Mouse (Mus musculus) neural tube, embryonic 11.5 days (tissue): ENCODE results near the gene Slc22a23. TPM values are rescaled to one million over a fixed set of nuclear protein-coding genes. Genes with fewer than 3 reads are reported as not detected.
A peak's percentile ranks its signal among the peaks of the same experiment; 100 is the strongest.

Source experiments
- ATAC-seq: fragments of 200-750 bp; cut with Nextera tagmentation; 2 replicates; pipeline ENCODE4 v1.8.0; 2017; ENCODE audit warnings: moderate number of reproducible peaks, mild to moderate bottlenecking, moderate TSS enrichment, moderate library complexity; ENCODE audit not compliant: insufficient read depth, low FRiP score, low TSS enrichment
- DNase-seq: peaks from one replicate; pipeline ENCODE4 v3.0.0-alpha.2; 2015; ENCODE audit warnings: low spot score
- H3K27ac ChIP-seq: fragments of 300-500 bp; sonication (generic); 2 replicates; pipeline ENCODE4 v1.5.1; 2014; ENCODE audit warnings: low read depth, mild to moderate bottlenecking, low read length
- H3K27me3 ChIP-seq: fragments of 300-500 bp; sonication (generic); 2 replicates; pipeline ENCODE4 v1.6.1; 2014; ENCODE audit warnings: mild to moderate bottlenecking, low read length, mixed read lengths; ENCODE audit not compliant: control insufficient read depth, insufficient read depth
- H3K36me3 ChIP-seq: fragments of 300-500 bp; sonication (generic); 2 replicates; pipeline ENCODE4 v1.6.1; 2014; ENCODE audit warnings: mild to moderate bottlenecking, low read length, moderate library complexity, mixed read lengths; ENCODE audit not compliant: control insufficient read depth, insufficient read depth
- H3K4me1 ChIP-seq: fragments of 300-500 bp; sonication (generic); 2 replicates; pipeline ENCODE4 v1.6.1; 2014; ENCODE audit warnings: low read length, mixed read lengths; ENCODE audit not compliant: control insufficient read depth, insufficient read depth
- H3K4me2 ChIP-seq: fragments of 300-500 bp; sonication (generic); 2 replicates; pipeline ENCODE4 v1.6.1; 2014; ENCODE audit warnings: low read depth, mild to moderate bottlenecking, moderate library complexity
- H3K4me3 ChIP-seq: fragments of 300-500 bp; sonication (generic); 2 replicates; pipeline ENCODE4 v1.5.1; 2014; ENCODE audit warnings: low read depth, low read length
- H3K9ac ChIP-seq: fragments of 300-500 bp; sonication (generic); 2 replicates; pipeline ENCODE4 v1.6.1; 2014; ENCODE audit warnings: mild to moderate bottlenecking, low read length
- H3K9me3 ChIP-seq: fragments of 300-500 bp; sonication (generic); 2 replicates; pipeline ENCODE4 v1.6.1; 2016; ENCODE audit warnings: low read length; ENCODE audit not compliant: control insufficient read depth
- WGBS: fragments of 180-500 bp; shearing (Covaris S2); extraction: QIAGEN DNeasy Blood & Tissue Kit; methylation state at CpG from one replicate; pipeline ENCODE4 v1.1.7; 2014; 5-methylcytosine and 5-hydroxymethylcytosine counted together
- polyA plus RNA-seq: library from polyadenylated mRNA; unstranded; fragments of >200 nt; fragmentation: Nextera tagmentation; extraction: Ambion mirVana; gene quantifications from 2 replicates; pipeline ENCODE4 v1.2.1, GENCODE M21; 2014

Gene Slc22a23
- polyA plus RNA-seq, 1 experiment from 2014 or later: 13.3 TPM

GRCm38 (mm10) chr13:34244186-34244585 is 100.8 kb downstream of the Slc22a23 start:
- H3K36me3 ChIP-seq: no peaks in the 10 kb centered on the region
- H3K27me3 ChIP-seq: no peaks in the 10 kb centered on the region
- peaks cover 32% of the 10 kb centered on the region for H3K4me1 ChIP-seq
- H3K4me3 ChIP-seq: no peak overlapping the region
- H3K4me2 ChIP-seq: no peak overlapping the region
- no peak overlapping the region for H3K9ac ChIP-seq
- ATAC-seq: no peak
- WGBS: 13% methylated on average over 1 of the region's 1 CpGs
- no peaks in the 10 kb centered on the region for H3K9me3 ChIP-seq
- no peak overlapping the region for H3K27ac ChIP-seq
- DNase-seq: peak; percentile 25

- 23% methylated on average over 3 of the region's 3 CpGs for WGBS
- no peak overlapping the region for H3K27ac ChIP-seq
- H3K4me2 ChIP-seq: no peak overlapping the region
- no peaks in the 10 kb centered on the region for H3K9me3 ChIP-seq
- H3K36me3 ChIP-seq: no peaks in the 10 kb centered on the region
- H3K27me3 ChIP-seq: no peaks in the 10 kb centered on the region
- no peak for ATAC-seq
- DNase-seq: peak; percentile 44
- H3K4me1 ChIP-seq: peaks cover 28% of the 10 kb centered on the region
- no peak overlapping the region for H3K9ac ChIP-seq
- H3K4me3 ChIP-seq: no peak overlapping the region
Observed at GRCm38 (mm10) chr13:34242211-34242610, 102.8 kb downstream of the Slc22a23 start.

DNA sequence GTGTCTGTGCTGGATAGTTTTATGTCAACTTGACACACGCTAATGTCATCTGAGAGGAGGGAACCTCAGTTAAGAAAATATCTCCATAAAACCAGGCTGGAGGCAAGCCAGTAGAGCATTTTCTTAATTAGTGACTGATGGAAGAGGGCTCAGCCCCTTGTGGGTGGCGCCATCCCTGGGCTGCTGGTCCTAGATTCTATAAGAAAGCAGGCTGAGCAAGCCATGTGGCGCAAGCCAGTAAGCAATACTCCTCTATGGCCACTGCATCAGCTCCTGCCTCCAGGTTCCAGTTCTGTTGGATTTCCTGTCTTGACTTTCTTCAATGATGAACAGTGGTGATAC is 104.9 kb downstream of the Slc22a23 start:
- DNase-seq (no peak), ATAC-seq (no peak)
- Histone ChIP-seq H3K9ac (no peak overlapping the region), H3K36me3 (no peaks in the 10 kb centered on the region), H3K4me1 (peaks cover 28% of the 10 kb centered on the region), H3K4me2 (no peak overlapping the region), H3K4me3 (no peak overlapping the region), H3K27ac (0 out of 2 replicates have a peak overlapping the region, but pooled peaks have one; percentile 21), H3K27me3 (no peaks in the 10 kb centered on the region), H3K9me3 (no peaks in the 10 kb centered on the region)
- 57% methylated on average over 3 of the region's 3 CpGs for WGBS

DNA sequence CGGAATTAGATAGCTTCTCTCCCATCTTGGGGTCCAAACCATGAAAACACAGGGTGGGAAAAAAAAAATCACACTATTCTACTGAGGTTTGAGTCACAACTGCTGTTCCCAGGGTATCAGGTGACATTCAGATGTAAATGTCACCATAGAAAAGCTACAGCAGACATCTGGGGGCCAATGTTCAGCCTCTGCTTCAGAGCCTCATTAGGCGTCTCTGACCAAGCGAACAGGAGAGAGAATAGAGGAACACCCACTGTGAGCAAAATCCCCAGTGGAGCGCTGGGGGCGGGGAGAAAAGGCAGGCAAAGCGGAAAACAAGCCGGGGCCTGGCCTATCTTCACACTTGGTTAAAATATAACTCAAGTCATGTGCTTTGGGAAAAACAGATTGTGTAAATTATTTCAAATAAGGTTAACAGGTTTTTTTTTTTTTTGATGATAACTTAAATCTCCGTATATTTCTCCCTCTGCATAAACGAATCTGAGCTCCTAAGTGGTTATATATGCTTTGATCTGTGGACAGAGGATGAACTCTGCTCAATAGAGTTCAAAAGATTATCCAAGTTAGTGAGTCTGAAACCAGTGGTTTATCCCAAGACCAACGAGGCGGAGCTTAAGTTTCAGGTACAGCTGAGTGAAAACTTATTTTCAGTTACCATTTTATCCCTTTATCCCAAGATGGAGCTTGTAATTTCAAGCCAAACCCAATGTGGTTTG is 105.5 kb downstream of the Slc22a23 start:
- no peaks in the 10 kb centered on the region for H3K27me3 ChIP-seq
- peak overlapping the region; percentile 69 for H3K27ac ChIP-seq
- H3K9ac ChIP-seq: no peak overlapping the region
- H3K4me2 ChIP-seq: peak overlapping the region; percentile 12
- WGBS: 12% methylated on average over 11 of the region's 11 CpGs
- ATAC-seq: peak; percentile 72
- peaks cover 28% of the 10 kb centered on the region for H3K4me1 ChIP-seq
- H3K36me3 ChIP-seq: no peaks in the 10 kb centered on the region
- H3K4me3 ChIP-seq: no peak overlapping the region
- no peaks in the 10 kb centered on the region for H3K9me3 ChIP-seq
- peak; percentile 68 for DNase-seq

DNA sequence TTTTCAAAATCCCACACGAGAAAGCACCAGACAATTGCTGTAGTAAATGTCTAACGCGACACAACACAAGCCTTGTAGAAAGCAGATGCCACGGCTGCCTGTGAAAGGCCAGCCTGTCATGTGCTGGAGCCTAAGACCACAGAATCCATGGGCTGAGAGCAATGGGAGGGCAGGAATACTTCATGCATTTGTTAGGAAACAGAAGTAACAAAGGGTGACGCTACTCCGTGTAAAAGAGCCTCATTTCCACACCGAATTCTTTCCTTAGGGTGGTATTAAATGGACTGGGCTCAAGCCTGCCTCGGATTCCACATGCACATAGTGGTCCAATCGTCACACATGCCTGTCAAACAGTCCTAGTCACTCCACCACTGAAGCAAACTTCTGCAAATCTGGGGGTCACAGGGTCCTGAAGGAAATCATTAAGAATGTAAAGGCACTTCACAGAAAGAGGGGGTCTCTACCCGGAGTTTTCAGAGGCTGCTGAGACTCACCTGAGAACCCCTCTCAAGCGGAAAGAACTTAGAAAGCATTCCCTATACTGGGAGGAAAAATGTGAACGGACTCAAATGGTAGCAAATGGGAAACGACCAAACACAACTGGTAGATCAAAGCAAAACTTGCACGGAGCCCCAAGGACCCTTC is 106.2 kb downstream of the Slc22a23 start:
- Histone ChIP-seq H3K9me3 (no peaks in the 10 kb centered on the region), H3K4me2 (peak overlapping the region; percentile 12), H3K36me3 (no peaks in the 10 kb centered on the region), H3K27me3 (no peaks in the 10 kb centered on the region), H3K4me1 (peaks cover 23% of the 10 kb centered on the region), H3K27ac (peak overlapping the region; percentile 69), H3K9ac (0 out of 2 replicates have a peak overlapping the region, but pooled peaks have one; percentile 12), H3K4me3 (no peak overlapping the region)
- peak; percentile 47 for DNase-seq
- ATAC-seq: peak; percentile 67
- WGBS: 8% methylated on average over 14 of the region's 14 CpGs

DNA sequence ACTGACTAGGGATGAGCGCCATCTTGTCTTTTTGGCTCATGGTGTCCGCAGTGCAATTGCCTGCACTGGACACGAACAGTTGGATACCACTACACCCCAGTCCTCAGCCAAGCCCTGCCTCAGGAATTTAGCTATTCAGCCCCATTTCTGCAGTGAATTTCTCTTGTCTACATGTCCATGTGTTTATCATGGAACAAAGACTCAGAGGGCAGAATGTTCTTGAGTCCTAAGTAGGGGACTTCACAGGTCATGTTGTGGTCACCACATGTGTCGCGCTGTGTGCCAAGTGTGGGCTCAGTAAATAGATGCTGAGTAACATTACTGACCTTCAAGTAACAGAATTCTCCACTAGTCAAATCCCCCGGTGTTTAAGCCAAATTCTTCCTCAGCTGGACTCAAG is 109.9 kb downstream of the Slc22a23 start:
- DNase-seq: no peak
- Histone ChIP-seq H3K4me2 (no peak overlapping the region), H3K36me3 (no peaks in the 10 kb centered on the region), H3K9me3 (no peaks in the 10 kb centered on the region), H3K4me1 (peaks cover 18% of the 10 kb centered on the region), H3K4me3 (no peak overlapping the region), H3K9ac (no peak overlapping the region), H3K27me3 (no peaks in the 10 kb centered on the region), H3K27ac (no peak overlapping the region)
- 93% methylated on average over 6 of the region's 6 CpGs for WGBS
- no peak for ATAC-seq

DNA sequence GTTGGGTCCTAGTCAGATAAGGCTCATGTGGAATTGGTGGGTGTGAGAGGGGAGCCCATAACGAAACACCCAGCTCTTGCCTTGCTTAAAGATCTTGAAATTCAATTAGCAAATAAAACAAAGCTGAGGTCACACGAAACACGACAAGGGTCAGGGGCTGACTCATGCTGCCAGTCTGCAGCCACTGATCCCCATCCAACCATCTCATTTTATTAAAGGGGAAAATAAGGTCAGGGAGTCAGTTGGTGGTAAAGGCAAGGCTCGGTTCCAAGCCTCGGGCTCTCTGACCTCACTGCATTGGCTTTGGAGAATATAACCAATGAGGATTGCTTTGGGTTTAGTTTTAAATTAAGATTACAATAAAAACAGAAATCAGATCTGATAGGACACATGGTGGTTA is 110.5 kb downstream of the Slc22a23 start:
- H3K4me2 ChIP-seq: no peak overlapping the region
- no peak overlapping the region for H3K27ac ChIP-seq
- WGBS: 57% methylated on average over 5 of the region's 5 CpGs
- no peak overlapping the region for H3K9ac ChIP-seq
- H3K36me3 ChIP-seq: no peaks in the 10 kb centered on the region
- peaks cover 14% of the 10 kb centered on the region for H3K4me1 ChIP-seq
- no peak for DNase-seq
- H3K4me3 ChIP-seq: no peak overlapping the region
- no peaks in the 10 kb centered on the region for H3K27me3 ChIP-seq
- no peaks in the 10 kb centered on the region for H3K9me3 ChIP-seq
- ATAC-seq: no peak

DNA sequence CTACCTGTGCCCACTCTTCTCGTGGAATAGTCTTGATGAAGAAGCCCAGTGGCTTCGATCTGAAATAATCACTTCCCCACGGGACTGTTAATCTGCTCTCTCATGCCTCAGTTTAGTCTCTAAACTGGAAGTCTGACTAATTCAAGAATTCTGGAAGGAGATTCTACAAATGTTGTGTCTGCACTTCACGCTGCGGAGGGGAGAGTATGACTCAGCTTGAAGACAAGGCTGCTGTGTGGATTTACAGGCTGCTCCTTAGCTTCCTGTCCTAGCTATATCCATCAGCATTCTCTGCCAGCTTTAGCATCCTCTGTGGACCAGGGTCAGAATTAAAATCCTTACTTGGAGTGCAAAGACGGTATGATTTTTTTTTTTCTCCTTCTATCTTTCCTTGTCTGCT is 112.0 kb downstream of the Slc22a23 start:
- DNase-seq (no peak), ATAC-seq (no peak)
- 82% methylated on average over 6 of the region's 6 CpGs for WGBS
- Histone ChIP-seq H3K9me3 (no peaks in the 10 kb centered on the region), H3K9ac (no peak overlapping the region), H3K4me1 (peaks cover 2% of the 10 kb centered on the region; the same call in 1 of the 2 replicates), H3K36me3 (no peaks in the 10 kb centered on the region), H3K27ac (no peak overlapping the region), H3K27me3 (no peaks in the 10 kb centered on the region), H3K4me3 (no peak overlapping the region), H3K4me2 (no peak overlapping the region)

DNA sequence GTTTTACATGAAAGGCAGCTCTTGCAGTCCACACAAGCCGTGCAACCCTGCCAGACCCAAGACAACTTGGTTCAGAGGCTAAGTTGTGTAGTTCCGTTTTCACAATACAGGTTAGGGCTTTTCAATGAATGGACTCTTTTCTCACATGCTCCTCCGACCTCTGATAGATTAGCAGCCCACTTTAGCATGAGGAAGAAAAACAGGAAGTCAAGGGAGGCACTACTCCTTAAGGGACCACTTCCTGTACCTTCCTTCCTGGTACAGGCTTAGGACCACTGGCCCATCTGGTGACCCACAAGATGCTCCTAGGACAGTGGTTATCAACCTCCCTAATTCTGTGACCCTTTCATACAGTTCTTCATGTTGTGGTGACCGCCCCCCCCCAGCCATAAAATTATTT is 116.1 kb downstream of the Slc22a23 start:
- WGBS: 71% methylated on average over 4 of the region's 4 CpGs

More for the DNA sequence above, 116.1 kb downstream of the Slc22a23 start:
- no peaks in the 10 kb centered on the region for H3K36me3 ChIP-seq
- H3K27ac ChIP-seq: no peak overlapping the region
- H3K9ac ChIP-seq: no peak overlapping the region
- H3K27me3 ChIP-seq: no peaks in the 10 kb centered on the region
- peaks cover 6% of the 10 kb centered on the region; the same call in 1 of the 2 replicates for H3K4me1 ChIP-seq
- H3K4me2 ChIP-seq: no peak overlapping the region
- no peak overlapping the region for H3K4me3 ChIP-seq
- H3K9me3 ChIP-seq: no peaks in the 10 kb centered on the region
- no peak for DNase-seq
- no peak for ATAC-seq
